Mouse (Mus musculus): Measurements from ENCODE around the gene Derl3. TPM values are rescaled to one million over a fixed set of nuclear protein-coding genes. Genes with fewer than 3 reads are reported as not detected.

Derl3 gene
- polyA plus RNA-seq, 1 experiment from 2014 or later: 2.1 TPM

DNA sequence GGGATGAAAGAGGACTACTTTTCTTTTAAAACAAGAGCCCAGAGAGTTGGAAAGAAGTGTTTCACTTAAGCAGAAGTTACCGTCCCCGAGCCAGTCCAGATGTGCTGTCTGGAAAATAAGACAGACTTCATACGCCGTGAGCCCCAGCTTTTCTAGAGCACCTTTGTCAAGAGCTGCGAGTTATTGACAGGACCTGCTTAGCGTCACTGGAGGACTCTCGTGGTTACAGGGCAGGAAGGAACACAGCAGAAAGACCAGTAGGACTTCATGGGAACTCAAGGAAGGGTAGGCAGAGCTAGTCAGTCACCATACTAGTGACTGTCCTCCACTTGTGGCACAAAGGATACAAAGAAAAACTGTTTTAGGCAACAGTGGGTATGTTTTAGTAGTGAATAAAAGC is 22.3 kb downstream of the Derl3 start:
- H3K27ac ChIP-seq (replicated peaks; ENCODE audit: low read depth, low read length): no peak overlapping the region
- DNase-seq (ENCODE audit: low spot score) (no peak), ATAC-seq (ENCODE audit: low read depth) (no peak)
- H3K36me3 ChIP-seq (ENCODE audit: control insufficient read depth, insufficient read depth, low read length): peaks cover 47% of the 10 kb centered on the region
- peaks cover 16% of the 10 kb centered on the region for H3K4me1 ChIP-seq (ENCODE audit: control insufficient read depth, insufficient read depth, low read length)
- H3K4me3 ChIP-seq (ENCODE audit: low read depth, low read length): no peak overlapping the region
- no peak overlapping the region for H3K4me2 ChIP-seq (ENCODE audit: low read depth, low read length)
- H3K9me3 ChIP-seq (ENCODE audit: control insufficient read depth, low read length): no peaks in the 10 kb centered on the region
- no peak overlapping the region for H3K9ac ChIP-seq (ENCODE audit: low read depth, low read length)
- no peaks in the 10 kb centered on the region for H3K27me3 ChIP-seq (replicated peaks; ENCODE audit: control insufficient read depth, insufficient read depth, low read length)
- WGBS: 68% methylated on average over 7 of the region's 7 CpGs

DNA sequence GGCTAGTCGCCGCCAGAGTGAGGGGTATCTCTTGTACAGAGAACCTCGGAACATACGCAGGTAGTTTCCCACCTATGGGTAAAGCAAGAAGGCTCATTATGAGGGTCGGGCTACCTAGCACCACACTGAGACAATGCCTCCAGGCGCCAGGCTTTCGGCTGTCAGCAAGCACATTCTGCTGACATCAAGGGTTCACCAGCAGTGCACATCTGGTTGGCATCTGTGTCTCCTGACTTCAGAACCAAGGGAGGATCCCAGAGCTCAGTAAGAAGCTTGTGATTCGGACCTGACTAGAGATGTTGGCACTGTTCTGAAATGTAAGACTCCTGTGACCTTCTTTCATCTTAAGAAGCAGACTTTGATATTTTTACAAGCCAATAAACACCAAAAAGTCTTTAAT is 23.6 kb downstream of the Derl3 start:
- ATAC-seq (ENCODE audit: low read depth) (no peak), DNase-seq (ENCODE audit: low spot score) (peak; percentile 63)
- WGBS: 45% methylated on average over 8 of the region's 8 CpGs
- Histone ChIP-seq H3K4me3 (ENCODE audit: low read depth, low read length) (no peak overlapping the region), H3K4me2 (ENCODE audit: low read depth, low read length) (no peak overlapping the region), H3K27ac (replicated peaks; ENCODE audit: low read depth, low read length) (no peak overlapping the region), H3K27me3 (replicated peaks; ENCODE audit: control insufficient read depth, insufficient read depth, low read length) (no peaks in the 10 kb centered on the region), H3K36me3 (ENCODE audit: control insufficient read depth, insufficient read depth, low read length) (peaks cover 35% of the 10 kb centered on the region; the same call in 1 of the 2 replicates), H3K9ac (ENCODE audit: low read depth, low read length) (no peak overlapping the region), H3K9me3 (ENCODE audit: control insufficient read depth, low read length) (no peaks in the 10 kb centered on the region), H3K4me1 (ENCODE audit: control insufficient read depth, insufficient read depth, low read length) (peaks cover 16% of the 10 kb centered on the region)

DNA sequence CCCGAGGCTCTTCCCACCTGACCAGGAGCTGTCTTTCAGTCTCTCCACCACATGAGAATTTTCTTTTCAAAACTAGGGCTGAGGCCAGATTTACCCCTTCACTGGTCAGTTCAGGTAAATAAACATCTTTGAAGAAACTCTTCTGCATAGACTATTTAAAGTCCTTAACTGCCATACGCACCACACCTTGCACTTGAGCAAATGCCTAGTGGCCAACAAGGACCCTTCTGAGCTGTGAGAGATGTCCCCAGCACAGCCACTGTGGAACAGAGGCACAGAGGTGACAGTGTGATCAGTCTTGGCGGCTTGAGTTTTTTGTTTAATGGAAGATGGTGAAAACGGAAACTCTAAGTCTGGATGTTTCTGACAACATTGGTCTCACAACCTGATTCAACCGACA is 25.8 kb downstream of the Derl3 start:
- Histone ChIP-seq H3K4me2 (ENCODE audit: low read depth, low read length) (peak overlapping the region; percentile 2; the same call in 1 of the 2 replicates), H3K9me3 (ENCODE audit: control insufficient read depth, low read length) (no peaks in the 10 kb centered on the region), H3K9ac (ENCODE audit: low read depth, low read length) (no peak overlapping the region), H3K4me1 (ENCODE audit: control insufficient read depth, insufficient read depth, low read length) (peaks cover 16% of the 10 kb centered on the region), H3K36me3 (ENCODE audit: control insufficient read depth, insufficient read depth, low read length) (peaks cover 33% of the 10 kb centered on the region; the same call in 1 of the 2 replicates), H3K27ac (replicated peaks; ENCODE audit: low read depth, low read length) (no peak overlapping the region), H3K4me3 (ENCODE audit: low read depth, low read length) (no peak overlapping the region), H3K27me3 (replicated peaks; ENCODE audit: control insufficient read depth, insufficient read depth, low read length) (no peaks in the 10 kb centered on the region)
- no peak for ATAC-seq (ENCODE audit: low read depth)
- DNase-seq (ENCODE audit: low spot score): no peak
- 80% methylated on average over 5 of the region's 5 CpGs for WGBS

DNA sequence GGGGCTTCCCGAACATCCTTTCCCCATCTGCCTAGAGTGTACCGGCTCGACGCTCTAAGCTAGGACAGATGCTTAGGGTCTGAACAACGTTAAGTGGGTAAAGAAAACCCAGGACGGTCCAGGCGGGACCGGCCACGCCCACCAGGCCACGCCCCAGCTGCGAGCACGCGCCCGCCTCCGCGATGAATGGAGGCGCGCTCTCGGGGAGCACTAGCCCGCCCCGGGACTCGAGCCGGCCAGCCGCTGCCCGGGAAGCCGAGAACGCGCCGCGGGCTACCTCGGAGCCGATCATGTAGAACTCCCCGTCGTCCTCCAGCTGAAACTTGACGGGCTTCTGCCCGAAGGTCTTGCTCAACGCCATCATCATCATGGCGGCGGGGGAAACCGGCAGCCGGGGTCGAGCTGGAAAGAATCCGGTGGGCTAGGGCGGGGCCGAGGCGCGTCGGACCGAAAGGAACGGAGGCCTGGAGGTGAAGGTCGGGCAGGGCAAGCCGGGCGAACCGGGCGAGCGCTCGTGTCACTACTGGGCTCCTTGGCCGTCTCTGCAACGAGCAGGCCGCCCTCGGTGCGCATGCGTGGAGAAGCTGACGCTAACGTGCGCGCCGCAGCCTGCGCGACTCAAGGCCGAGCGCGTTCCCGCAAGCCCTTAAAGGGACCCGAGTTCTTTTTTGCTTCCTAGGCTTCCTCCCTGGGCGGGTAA is 28.0 kb downstream of the Derl3 start, which contains the start of gene Smarcb1:
TSS of gene Smarcb1 (minus strand) at position 592 of the 700 bp plus-strand sequence.
- peak; percentile 94 for ATAC-seq (ENCODE audit: low read depth)
- Histone ChIP-seq H3K27ac (replicated peaks; ENCODE audit: low read depth, low read length) (peak within 1 kb of the TSS; percentile 96), H3K36me3 (ENCODE audit: control insufficient read depth, insufficient read depth, low read length) (peaks cover 36% of the 10 kb centered on the region), H3K4me3 (ENCODE audit: low read depth, low read length) (peak within 1 kb of the TSS; percentile 98), H3K4me1 (ENCODE audit: control insufficient read depth, insufficient read depth, low read length) (peaks cover 16% of the 10 kb centered on the region), H3K4me2 (ENCODE audit: low read depth, low read length) (peak within 1 kb of the TSS; percentile 64), H3K9ac (ENCODE audit: low read depth, low read length) (peak within 1 kb of the TSS; percentile 96), H3K27me3 (replicated peaks; ENCODE audit: control insufficient read depth, insufficient read depth, low read length) (no peaks in the 10 kb centered on the region), H3K9me3 (ENCODE audit: control insufficient read depth, low read length) (no peaks in the 10 kb centered on the region)
- under 1% methylated on average over 52 of the region's 76 CpGs for WGBS
- peak; percentile 98 for DNase-seq (ENCODE audit: low spot score)

DNA sequence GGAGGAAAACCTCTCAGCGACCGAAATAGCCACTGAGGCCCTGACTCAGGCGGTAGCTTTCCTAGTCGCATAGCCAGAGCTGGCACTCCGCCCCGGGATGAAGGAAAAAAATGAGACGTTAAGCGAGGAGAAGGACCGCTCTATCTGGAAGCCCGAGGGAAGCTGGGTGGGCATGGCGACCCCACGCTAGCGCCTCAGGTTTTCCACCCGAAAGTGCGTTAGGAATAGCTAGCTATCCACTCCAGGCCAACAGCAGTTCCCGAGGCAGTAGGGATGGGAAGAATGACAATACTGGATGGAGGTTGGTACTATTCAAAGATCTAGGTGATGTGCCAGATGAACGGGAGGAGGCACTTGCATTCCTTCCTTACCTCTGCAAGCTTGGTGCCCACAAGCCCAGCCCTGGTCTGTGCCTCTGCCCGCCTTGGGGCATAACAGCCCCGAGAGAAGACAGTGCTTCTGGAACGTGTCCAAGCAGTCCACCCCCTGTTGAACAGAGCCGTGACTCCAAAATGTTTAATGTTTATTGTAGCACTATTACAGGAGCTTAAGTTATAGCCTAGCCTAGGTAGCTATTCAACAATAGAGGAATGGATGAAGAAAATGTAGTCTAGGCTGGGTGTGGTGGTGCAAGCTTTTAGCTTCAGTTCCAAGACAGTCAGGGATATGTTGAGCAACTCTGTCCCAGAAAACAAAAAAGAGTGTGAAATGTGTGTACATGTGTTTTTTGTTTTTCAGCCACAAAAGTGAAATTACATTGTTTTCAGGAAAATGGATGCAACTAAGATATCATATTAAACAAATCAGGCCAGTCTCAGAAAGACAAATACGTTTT is 28.7 kb downstream of the Derl3 start:
- no peak for DNase-seq (ENCODE audit: low spot score)
- Histone ChIP-seq H3K4me1 (ENCODE audit: control insufficient read depth, insufficient read depth, low read length) (peaks cover 16% of the 10 kb centered on the region), H3K27me3 (replicated peaks; ENCODE audit: control insufficient read depth, insufficient read depth, low read length) (no peaks in the 10 kb centered on the region), H3K4me3 (ENCODE audit: low read depth, low read length) (peak overlapping the region; percentile 98), H3K36me3 (ENCODE audit: control insufficient read depth, insufficient read depth, low read length) (peaks cover 38% of the 10 kb centered on the region), H3K4me2 (ENCODE audit: low read depth, low read length) (peak overlapping the region; percentile 64), H3K9me3 (ENCODE audit: control insufficient read depth, low read length) (no peaks in the 10 kb centered on the region), H3K9ac (ENCODE audit: low read depth, low read length) (peak overlapping the region; percentile 96), H3K27ac (replicated peaks; ENCODE audit: low read depth, low read length) (peak overlapping the region; percentile 96)
- peak; percentile 30 for ATAC-seq (ENCODE audit: low read depth)
- 3% methylated on average over 22 of the region's 22 CpGs for WGBS

DNA sequence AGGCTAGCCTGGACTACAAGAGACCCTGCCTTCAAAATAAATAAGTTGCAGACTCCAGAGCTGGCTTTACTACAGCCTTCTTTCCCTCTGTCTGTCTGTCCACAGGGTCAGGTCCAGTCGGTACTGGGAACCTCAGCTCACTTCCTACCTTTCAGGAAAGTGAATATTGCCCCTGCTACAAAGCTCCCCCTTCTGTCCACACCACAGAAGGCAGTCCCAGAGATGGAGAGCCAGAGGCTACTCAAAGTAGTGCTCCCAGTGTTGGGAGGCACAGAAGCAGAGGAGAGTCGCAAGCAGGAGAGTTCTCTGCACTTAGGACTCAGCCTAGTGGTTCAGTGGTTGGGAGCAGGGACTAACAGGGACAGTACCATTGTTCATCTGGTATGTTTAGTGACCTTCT is 31.1 kb downstream of the Derl3 start:
- Histone ChIP-seq H3K9ac (ENCODE audit: low read depth, low read length) (no peak overlapping the region), H3K36me3 (ENCODE audit: control insufficient read depth, insufficient read depth, low read length) (peaks cover 47% of the 10 kb centered on the region), H3K4me1 (ENCODE audit: control insufficient read depth, insufficient read depth, low read length) (peaks cover 6% of the 10 kb centered on the region), H3K27me3 (replicated peaks; ENCODE audit: control insufficient read depth, insufficient read depth, low read length) (no peaks in the 10 kb centered on the region), H3K9me3 (ENCODE audit: control insufficient read depth, low read length) (no peaks in the 10 kb centered on the region), H3K4me2 (ENCODE audit: low read depth, low read length) (no peak overlapping the region), H3K4me3 (ENCODE audit: low read depth, low read length) (no peak overlapping the region), H3K27ac (replicated peaks; ENCODE audit: low read depth, low read length) (no peak overlapping the region)
- DNase-seq (ENCODE audit: low spot score): no peak
- no peak for ATAC-seq (ENCODE audit: low read depth)
- WGBS: 71% methylated on average over 2 of the region's 2 CpGs

DNA sequence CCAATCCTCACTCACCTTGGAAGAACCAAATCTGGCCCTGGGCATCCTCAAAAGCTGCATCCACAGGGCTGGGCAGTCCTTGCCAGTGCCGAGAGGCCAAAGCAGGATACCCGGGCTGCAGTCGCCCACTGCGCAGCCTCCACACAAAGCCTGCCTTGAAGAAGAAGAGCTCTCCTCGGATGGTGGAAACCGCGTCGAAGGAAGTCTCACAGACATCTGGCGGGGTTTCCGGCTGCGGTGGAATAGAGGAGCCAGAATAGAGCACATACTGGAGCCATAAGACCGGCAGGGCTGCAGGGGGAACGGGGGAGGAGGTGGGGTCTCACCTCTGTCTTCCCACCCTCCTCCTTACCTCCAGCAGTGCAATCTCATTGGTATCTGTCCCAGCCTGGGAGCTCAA is 33.2 kb downstream of the Derl3 start:
- H3K9me3 ChIP-seq (ENCODE audit: control insufficient read depth, low read length): no peaks in the 10 kb centered on the region
- no peak overlapping the region for H3K27ac ChIP-seq (replicated peaks; ENCODE audit: low read depth, low read length)
- DNase-seq (ENCODE audit: low spot score): no peak
- ATAC-seq (ENCODE audit: low read depth): no peak
- H3K36me3 ChIP-seq (ENCODE audit: control insufficient read depth, insufficient read depth, low read length): peaks cover 43% of the 10 kb centered on the region
- H3K4me1 ChIP-seq (ENCODE audit: control insufficient read depth, insufficient read depth, low read length): peaks cover 17% of the 10 kb centered on the region
- H3K4me2 ChIP-seq (ENCODE audit: low read depth, low read length): no peak overlapping the region
- no peak overlapping the region for H3K9ac ChIP-seq (ENCODE audit: low read depth, low read length)
- WGBS: 69% methylated on average over 13 of the region's 13 CpGs
- H3K4me3 ChIP-seq (ENCODE audit: low read depth, low read length): no peak overlapping the region
- H3K27me3 ChIP-seq (replicated peaks; ENCODE audit: control insufficient read depth, insufficient read depth, low read length): no peaks in the 10 kb centered on the region

DNA sequence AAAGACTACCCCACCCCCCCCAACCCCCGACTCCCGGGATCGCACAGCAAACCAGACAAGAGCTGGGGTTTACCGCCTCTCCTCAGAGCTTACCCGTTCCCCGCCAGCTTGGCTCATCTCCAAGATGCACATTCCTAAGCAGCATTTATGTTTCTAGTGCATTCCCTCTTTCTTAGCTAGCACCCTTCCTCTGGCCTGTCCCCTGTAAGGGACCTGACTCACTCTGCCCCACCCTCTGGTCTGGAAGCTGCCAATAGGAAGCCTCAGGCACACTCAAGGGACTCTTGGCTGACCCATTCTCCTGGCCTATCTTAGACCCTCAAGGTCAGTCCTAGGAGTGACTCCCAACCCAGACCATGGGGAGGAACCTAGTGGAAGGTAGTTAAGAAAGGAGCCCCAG is 37.1 kb downstream of the Derl3 start:
- Histone ChIP-seq H3K9ac (ENCODE audit: low read depth, low read length) (peak overlapping the region; percentile 88; the same call in 1 of the 2 replicates), H3K9me3 (ENCODE audit: control insufficient read depth, low read length) (no peaks in the 10 kb centered on the region), H3K4me2 (ENCODE audit: low read depth, low read length) (peak overlapping the region; percentile 88), H3K4me3 (ENCODE audit: low read depth, low read length) (peak overlapping the region; percentile 60; the same call in 1 of the 2 replicates), H3K4me1 (ENCODE audit: control insufficient read depth, insufficient read depth, low read length) (peaks cover 30% of the 10 kb centered on the region), H3K27me3 (replicated peaks; ENCODE audit: control insufficient read depth, insufficient read depth, low read length) (no peaks in the 10 kb centered on the region; the same call in 1 of the 2 replicates), H3K36me3 (ENCODE audit: control insufficient read depth, insufficient read depth, low read length) (peaks cover 31% of the 10 kb centered on the region), H3K27ac (replicated peaks; ENCODE audit: low read depth, low read length) (no peak overlapping the region)
- WGBS: 2% methylated on average over 6 of the region's 6 CpGs
- ATAC-seq (ENCODE audit: low read depth) (peak; percentile 62; the same call in 1 of the 2 replicates), DNase-seq (ENCODE audit: low spot score) (peak; percentile 83)

Measured in embryonic facial prominence, embryonic 14.5 days (tissue).